Mouse (Mus musculus): ENCODE measurements around the gene Pax2.
"Not testable (repeated sequence)": the region's sequence is repeated elsewhere in the genome, so short reads cannot be mapped to it uniquely, and the experiment has no call there.

Pax2 gene

GRCm38 (mm10) chr19:44835931-44836861, 80.4 kb downstream of the Pax2 start:
- DNase-seq (ENCODE audit: low spot score), result no peak

- no peak for DNase-seq (ENCODE audit: low spot score)
Observed at GRCm38 (mm10) chr19:44837426-44838205, 81.8 kb downstream of the Pax2 start.

- no peak for DNase-seq (ENCODE audit: low spot score)
Observed at GRCm38 (mm10) chr19:44838321-44838720, 82.5 kb downstream of the Pax2 start.

GRCm38 (mm10) chr19:44842661-44843060, 86.8 kb downstream of the Pax2 start:
- DNase-seq (ENCODE audit: low spot score), result not testable (repeated sequence)

- no peak for DNase-seq (ENCODE audit: low spot score)
Observed at GRCm38 (mm10) chr19:44849465-44849864, 93.6 kb downstream of the Pax2 start.

- DNase-seq (ENCODE audit: low spot score), result no peak
Observed at GRCm38 (mm10) chr19:44858671-44859070, 102.8 kb downstream of the Pax2 start.

GRCm38 (mm10) chr19:44868766-44869165, 112.9 kb downstream of the Pax2 start:
- DNase-seq (ENCODE audit: low spot score), result no peak

GRCm38 (mm10) chr19:44874186-44874898, 118.5 kb downstream of the Pax2 start:
- DNase-seq (ENCODE audit: low spot score), result no peak

- DNase-seq (ENCODE audit: low spot score), result no peak
Observed at GRCm38 (mm10) chr19:44874928-44875327, 119.1 kb downstream of the Pax2 start.

GRCm38 (mm10) chr19:44875718-44876117, 119.9 kb downstream of the Pax2 start:
- DNase-seq (ENCODE audit: low spot score), result no peak

- DNase-seq (ENCODE audit: low spot score), result no peak
Observed at GRCm38 (mm10) chr19:44876529-44876928, 120.7 kb downstream of the Pax2 start.

GRCm38 (mm10) chr19:44882552-44883024, 126.7 kb downstream of the Pax2 start:
- no peak for DNase-seq (ENCODE audit: low spot score)

GRCm38 (mm10) chr19:44884331-44884730, 128.5 kb downstream of the Pax2 start:
- DNase-seq (ENCODE audit: low spot score), result no peak

- no peak for DNase-seq (ENCODE audit: low spot score)
Observed at GRCm38 (mm10) chr19:44886475-44886874, 130.6 kb downstream of the Pax2 start.

All from spleen, adult 12 weeks (tissue).